Mouse (Mus musculus) lung, embryonic 16.5 days (tissue): ENCODE measurements at regions not wholly inside any gene's neighbourhood (a gene's known extent, or its start where the extent isn't known, plus 50 kb on each side); places are given as distances from the start of the nearest gene placed in this dataset.

ENCODE experiments used
- ATAC-seq: fragments of 200-750 bp; cut with Nextera tagmentation; 2 replicates; pipeline ENCODE4 v1.8.0; 2017; ENCODE audit warnings: low read depth, mild to moderate bottlenecking, moderate library complexity
- H3K27ac ChIP-seq: fragments of 300-500 bp; sonication (generic); 2 replicates; pipeline ENCODE4 v1.5.1; 2014; ENCODE audit warnings: mild to moderate bottlenecking, control low read depth, low read length
- H3K27me3 ChIP-seq: fragments of 300-500 bp; sonication (generic); 2 replicates; pipeline ENCODE4 v1.6.1; 2014; ENCODE audit warnings: low read depth, low read length, mixed read lengths; ENCODE audit not compliant: control insufficient read depth, insufficient read depth
- H3K36me3 ChIP-seq: fragments of 300-500 bp; sonication (generic); 2 replicates; pipeline ENCODE4 v1.6.1; 2014; ENCODE audit warnings: low read length; ENCODE audit not compliant: control insufficient read depth, insufficient read depth
- H3K4me1 ChIP-seq: fragments of 300-500 bp; sonication (generic); replicated peaks from 2 replicates; pipeline ENCODE4 v1.6.1; 2014; ENCODE audit warnings: low read length, mixed read lengths; ENCODE audit not compliant: control insufficient read depth, insufficient read depth
- H3K4me2 ChIP-seq: fragments of 300-500 bp; sonication (generic); 2 replicates; pipeline ENCODE4 v1.6.1; 2014; ENCODE audit warnings: low read depth, low read length, control low read depth
- H3K4me3 ChIP-seq: fragments of 300-500 bp; sonication (generic); 2 replicates; pipeline ENCODE4 v1.5.1; 2014; ENCODE audit warnings: mild to moderate bottlenecking, low read length, control low read depth
- H3K9ac ChIP-seq: fragments of 300-500 bp; sonication (generic); 2 replicates; pipeline ENCODE4 v1.6.1; 2014; ENCODE audit warnings: low read length, control low read depth
- H3K9me3 ChIP-seq: fragments of 300-500 bp; sonication (generic); 2 replicates; pipeline ENCODE4 v1.6.1; 2016; ENCODE audit warnings: low read length; ENCODE audit not compliant: control insufficient read depth
- WGBS: fragments of 180-500 bp; shearing (Covaris S2); extraction: QIAGEN DNeasy Blood & Tissue Kit; methylation state at CpG from one replicate; pipeline ENCODE4 v1.1.7; 2014; 5-methylcytosine and 5-hydroxymethylcytosine counted together

DNA sequence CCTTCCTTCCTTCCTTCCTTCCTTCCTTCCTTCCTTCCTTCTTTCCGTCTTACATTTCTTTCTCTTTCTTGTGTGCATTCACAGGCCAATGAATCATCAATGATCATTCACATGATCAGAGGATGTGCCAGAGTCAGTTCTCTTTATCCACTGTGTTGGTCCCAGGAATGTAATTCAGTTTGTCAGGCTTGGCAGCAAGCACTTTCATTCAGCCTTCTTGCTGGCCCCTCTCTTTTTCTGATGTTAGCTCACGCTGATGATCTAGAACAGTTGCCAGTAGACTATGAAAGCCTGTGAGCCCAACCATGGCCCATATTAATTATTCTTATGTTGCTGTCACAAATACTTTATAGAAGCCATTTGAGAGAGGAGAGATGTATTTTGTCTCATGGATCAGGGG, 127.4 kb downstream of the 4933412E24Rik start:
- Histone ChIP-seq H3K9me3 (no peaks in the 10 kb centered on the region), H3K9ac (no peak overlapping the region), H3K4me2 (no peak overlapping the region), H3K4me1 (no peaks in the 10 kb centered on the region), H3K27ac (no peak overlapping the region), H3K27me3 (no peaks in the 10 kb centered on the region), H3K36me3 (no peaks in the 10 kb centered on the region), H3K4me3 (no peak overlapping the region)
- WGBS: 86% methylated on average over 2 of the region's 2 CpGs
- no peak for ATAC-seq

DNA sequence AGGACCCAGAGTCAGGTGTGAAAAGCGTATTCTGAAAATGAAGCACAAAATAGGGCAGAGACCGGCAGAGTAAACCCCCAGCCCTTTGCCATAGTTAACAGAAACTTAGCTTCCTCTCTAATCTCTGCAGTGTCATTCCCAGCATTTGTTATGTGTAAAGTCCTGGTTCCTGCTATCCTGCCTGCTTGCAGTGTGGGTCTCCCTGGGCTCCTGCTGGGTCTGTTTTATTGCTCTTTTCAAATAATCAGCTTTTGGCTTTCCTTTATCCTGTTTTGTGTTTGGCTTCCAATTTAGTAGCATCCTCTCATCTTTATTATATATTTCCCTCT, 128.3 kb downstream of the 4933412E24Rik start:
- ATAC-seq: no peak
- Histone ChIP-seq H3K4me2 (no peak overlapping the region), H3K36me3 (no peaks in the 10 kb centered on the region), H3K27me3 (no peaks in the 10 kb centered on the region), H3K4me3 (no peak overlapping the region), H3K27ac (no peak overlapping the region), H3K4me1 (no peaks in the 10 kb centered on the region), H3K9me3 (no peaks in the 10 kb centered on the region), H3K9ac (no peak overlapping the region)
- WGBS: 31% methylated on average over 2 of the region's 2 CpGs

DNA sequence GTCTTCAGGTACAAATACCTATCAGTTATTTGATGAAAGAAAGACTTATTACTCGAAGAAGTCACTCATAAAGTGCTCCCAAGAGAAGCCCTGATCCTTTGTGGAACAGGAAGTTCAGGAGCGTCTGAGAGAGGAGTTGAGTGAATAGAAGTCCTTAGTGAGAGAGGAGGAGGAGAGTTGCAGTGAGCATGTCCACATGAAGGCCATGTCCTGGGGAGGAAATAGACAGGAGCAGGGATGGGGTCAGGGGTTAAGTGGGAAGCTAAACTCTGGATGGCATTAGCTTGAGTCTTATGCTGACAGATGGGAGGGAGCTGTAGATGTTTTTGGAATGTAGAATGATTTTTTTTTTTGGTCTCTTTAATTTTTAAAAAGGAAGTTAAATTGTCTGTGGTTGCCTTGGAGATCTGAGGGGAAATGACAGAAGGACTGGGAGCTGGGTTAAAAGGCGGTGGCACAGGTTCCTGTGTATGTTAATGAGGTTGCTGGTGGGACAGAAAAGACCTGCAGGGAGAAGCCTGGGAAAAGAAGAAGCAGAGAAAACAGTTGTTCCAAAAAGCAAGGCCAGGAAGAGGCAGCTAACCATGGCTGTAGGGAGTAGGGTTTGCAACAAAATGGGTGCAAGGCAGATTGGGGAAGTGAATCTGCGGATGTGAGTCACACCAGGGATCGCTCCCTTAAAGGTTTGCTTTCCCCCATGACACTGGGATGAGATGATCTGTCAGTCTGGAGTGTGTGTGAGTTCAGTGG, 128.9 kb downstream of the 4933412E24Rik start:
- H3K4me1 ChIP-seq: no peaks in the 10 kb centered on the region
- no peaks in the 10 kb centered on the region for H3K9me3 ChIP-seq
- ATAC-seq: no peak
- H3K36me3 ChIP-seq: no peaks in the 10 kb centered on the region
- no peak overlapping the region for H3K27ac ChIP-seq
- H3K9ac ChIP-seq: no peak overlapping the region
- H3K4me2 ChIP-seq: no peak overlapping the region
- H3K27me3 ChIP-seq: no peaks in the 10 kb centered on the region
- no peak overlapping the region for H3K4me3 ChIP-seq
- 49% methylated on average over 5 of the region's 5 CpGs for WGBS

DNA sequence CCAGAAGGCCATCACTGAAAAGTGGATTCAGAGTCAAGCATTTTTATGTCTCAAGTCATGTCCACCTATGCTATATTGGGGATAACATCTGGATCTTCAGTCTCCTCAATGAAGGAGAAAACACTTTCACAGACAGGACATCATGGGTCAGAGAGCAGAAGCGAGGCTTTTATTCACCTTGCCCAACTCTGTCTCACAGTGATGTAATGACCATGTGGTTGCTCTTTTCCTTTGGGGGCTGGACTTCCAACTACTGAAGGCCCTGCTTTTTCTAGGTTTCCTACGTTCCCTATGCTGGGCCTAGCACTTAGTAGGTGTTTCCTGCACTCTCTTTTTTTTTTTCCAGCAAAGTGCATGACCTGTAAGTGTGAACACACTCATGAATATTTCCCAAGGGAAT, 130.4 kb downstream of the 4933412E24Rik start:
- no peak for ATAC-seq
- whole genome bisulfite sequencing: 63% methylated on average over 2 of the region's 2 CpGs
- Histone ChIP-seq H3K4me2 (no peak overlapping the region), H3K9me3 (no peaks in the 10 kb centered on the region), H3K4me3 (no peak overlapping the region), H3K4me1 (no peaks in the 10 kb centered on the region), H3K9ac (no peak overlapping the region), H3K36me3 (no peaks in the 10 kb centered on the region), H3K27ac (no peak overlapping the region), H3K27me3 (no peaks in the 10 kb centered on the region)

GRCm38 (mm10) chr15:59882444-59882843, 134.0 kb downstream of the 4933412E24Rik start:
- WGBS: 80% methylated on average over 5 of the region's 5 CpGs

GRCm38 (mm10) chr15:59880426-59880825, 136.0 kb downstream of the 4933412E24Rik start:
- H3K36me3 ChIP-seq: no peaks in the 10 kb centered on the region
- H3K27me3 ChIP-seq: no peaks in the 10 kb centered on the region
- no peak overlapping the region for H3K4me2 ChIP-seq
- WGBS: 90% methylated on average over 5 of the region's 5 CpGs
- H3K9ac ChIP-seq: no peak overlapping the region
- no peak for ATAC-seq
- H3K9me3 ChIP-seq: no peaks in the 10 kb centered on the region
- no peaks in the 10 kb centered on the region for H3K4me1 ChIP-seq
- no peak overlapping the region for H3K4me3 ChIP-seq
- no peak overlapping the region for H3K27ac ChIP-seq

More at GRCm38 (mm10) chr15:59882444-59882843, 134.0 kb downstream of the 4933412E24Rik start:
- Histone ChIP-seq H3K9me3 (no peaks in the 10 kb centered on the region), H3K27ac (no peak overlapping the region), H3K9ac (no peak overlapping the region), H3K4me1 (no peaks in the 10 kb centered on the region), H3K27me3 (no peaks in the 10 kb centered on the region), H3K4me3 (no peak overlapping the region), H3K36me3 (no peaks in the 10 kb centered on the region), H3K4me2 (no peak overlapping the region)
- ATAC-seq: no peak

DNA sequence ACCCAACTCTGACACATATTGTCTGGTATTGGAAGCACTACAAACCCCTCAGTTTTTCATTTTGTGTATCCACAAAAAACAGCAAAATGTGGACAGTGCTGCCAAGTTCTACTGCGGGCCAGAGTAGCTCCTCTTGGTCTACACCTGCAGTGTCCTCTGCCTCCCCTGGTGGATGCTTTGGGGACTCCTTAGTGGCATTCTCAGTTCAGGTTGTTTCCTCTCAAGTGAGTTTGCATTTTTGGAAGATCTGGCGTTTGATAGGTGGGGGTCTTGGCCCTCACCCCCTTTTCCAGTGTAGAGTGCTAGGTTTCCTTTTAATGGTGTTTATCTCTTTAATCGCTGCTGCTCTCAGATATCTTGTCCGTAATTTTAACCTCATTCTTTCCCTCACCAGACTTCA, 137.1 kb downstream of the 4933412E24Rik start:
- H3K4me1 ChIP-seq: no peaks in the 10 kb centered on the region
- 82% methylated on average over 4 of the region's 4 CpGs for WGBS
- H3K36me3 ChIP-seq: no peaks in the 10 kb centered on the region
- H3K9me3 ChIP-seq: no peaks in the 10 kb centered on the region
- no peak for ATAC-seq
- no peak overlapping the region for H3K4me3 ChIP-seq
- H3K9ac ChIP-seq: no peak overlapping the region
- H3K27ac ChIP-seq: no peak overlapping the region
- H3K4me2 ChIP-seq: no peak overlapping the region
- H3K27me3 ChIP-seq: no peaks in the 10 kb centered on the region

GRCm38 (mm10) chr15:59876279-59876742, 140.1 kb downstream of the 4933412E24Rik start:
- H3K9me3 ChIP-seq: no peaks in the 10 kb centered on the region

DNA sequence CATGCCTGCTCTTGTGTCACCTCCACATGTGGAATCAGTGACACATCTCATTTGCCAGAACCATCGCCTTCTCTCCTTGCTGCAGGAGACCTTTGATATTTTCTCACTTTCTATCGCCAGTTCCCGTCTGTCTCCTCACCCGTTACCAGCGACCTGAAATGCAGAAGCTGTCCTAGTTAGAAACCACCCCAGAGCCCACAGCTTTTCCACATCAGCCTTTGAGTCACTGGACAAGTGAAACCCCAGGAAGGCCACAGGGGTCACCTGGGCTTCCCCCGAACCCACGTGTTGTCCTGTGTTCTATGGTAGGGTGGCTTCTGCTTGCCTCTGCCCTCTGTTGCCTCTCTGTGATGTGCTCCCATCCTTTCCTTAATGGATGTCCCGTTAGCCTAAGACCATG, 149.7 kb downstream of the 4933412E24Rik start:
- Histone ChIP-seq H3K9ac (no peak overlapping the region), H3K27ac (no peak overlapping the region), H3K36me3 (no peaks in the 10 kb centered on the region), H3K27me3 (no peaks in the 10 kb centered on the region), H3K4me1 (no peaks in the 10 kb centered on the region), H3K4me2 (no peak overlapping the region), H3K4me3 (no peak overlapping the region), H3K9me3 (peaks cover 5% of the 10 kb centered on the region; the same call in 1 of the 2 replicates)
- 80% methylated on average over 8 of the region's 8 CpGs for WGBS
- ATAC-seq: no peak

More at GRCm38 (mm10) chr15:59876279-59876742, 140.1 kb downstream of the 4933412E24Rik start:
- Histone ChIP-seq H3K27ac (no peak overlapping the region), H3K36me3 (no peaks in the 10 kb centered on the region), H3K4me3 (no peak overlapping the region), H3K4me1 (no peaks in the 10 kb centered on the region), H3K4me2 (no peak overlapping the region), H3K27me3 (no peaks in the 10 kb centered on the region), H3K9ac (no peak overlapping the region)
- WGBS: 71% methylated on average over 7 of the region's 7 CpGs
- no peak for ATAC-seq
